Mouse (Mus musculus) CH12.LX (cell line): ENCODE results near the gene Gmnn.

Experiments
- CHD2 ChIP-seq: IDR thresholded peaks from 2 replicates; pipeline ENCODE4 v1.6.1; 2011; ENCODE audit warnings: low read length, improper control_type of control experiment
- MYC ChIP-seq: IDR thresholded peaks from 2 replicates; pipeline ENCODE4 v1.6.1; 2011; ENCODE audit warnings: low read depth, mild to moderate bottlenecking, improper control_type of control experiment, low read length
- NELFE ChIP-seq: IDR thresholded peaks from 2 replicates; pipeline ENCODE4 v1.6.1; 2011; ENCODE audit warnings: low read depth, low read length, improper control_type of control experiment
- NRF1 ChIP-seq: IDR thresholded peaks from 2 replicates; pipeline ENCODE4 v1.6.1; 2014; ENCODE audit warnings: low read depth, mild to moderate bottlenecking, inconsistent platforms, low read length, improper control_type of control experiment, moderate library complexity
- POLR2A ChIP-seq: IDR thresholded peaks from 2 replicates; pipeline ENCODE4 v1.6.1; 2011; ENCODE audit warnings: low read depth, mild to moderate bottlenecking, improper control_type of control experiment, low read length
- SMC3 ChIP-seq: IDR thresholded peaks from 2 replicates; pipeline ENCODE4 v1.6.1; 2011; ENCODE audit warnings: low read depth, low read length, improper control_type of control experiment

- TF ChIP-seq CHD2 (no peak), NELFE (no peak), POLR2A (no peak), NRF1 (peak; percentile 90), MYC (no peak), SMC3 (peak; percentile 81)
These were observed 48.2 kb downstream of the Gmnn start for GRCm38 (mm10) chr13:24713434-24714000.
